Mouse (Mus musculus) left cerebral cortex, postnatal 25 days (tissue): ENCODE data around the gene Prr12. TPM values are rescaled to one million over a fixed set of nuclear protein-coding genes. Genes with fewer than 3 reads are reported as not detected.
A peak's percentile ranks its signal among the peaks of the same experiment; 100 is the strongest.
"Not testable (repeated sequence)": the region's sequence is repeated elsewhere in the genome, so short reads cannot be mapped to it uniquely, and the experiment has no call there.

Experiments
- DNase-seq, 2 experiments: peaks; one replicate each; pipeline ENCODE4 v3.0.0; 2022; ENCODE audit warnings: low spot score in 2 of 2, mixed read lengths in 1 of 2
- intact Hi-C: fragments of 180-260 bp; cut with DNase I; formaldehyde crosslinking; loops from one replicate; pipeline ENCODE4 v1.15.1; 2025
- total RNA-seq, 2 experiments: library from RNA; stranded (reverse); gene quantifications; 2 replicates each; pipeline ENCODE4 v1.2.3; 2021

Prr12 gene
- total RNA-seq, 2 experiments from 2014 or later = 59.1 to 65.5 TPM

- DNase-seq = no peak
- intact Hi-C loops = no loop called here
Measured at GRCm38 (mm10) chr7:45028351-45028750, 24.3 kb downstream of the Prr12 start.

- DNase-seq = no peak
- intact Hi-C loops = no loop called here
Measured at GRCm38 (mm10) chr7:45027761-45028160, 24.9 kb downstream of the Prr12 start.

GRCm38 (mm10) chr7:45026256-45026655 lies 26.4 kb downstream of the Prr12 start:
- intact Hi-C loops = no loop called here
- no peak for DNase-seq

- DNase-seq = no peak
- intact Hi-C loops = no loop called here
Measured at GRCm38 (mm10) chr7:45025601-45026220, 27.0 kb downstream of the Prr12 start.

GRCm38 (mm10) chr7:45024281-45025248 lies 28.1 kb downstream of the Prr12 start:
- intact Hi-C loops = no loop called here

GRCm38 (mm10) chr7:45023711-45024110 lies 29.0 kb downstream of the Prr12 start:
- DNase-seq, intact Hi-C loops: not testable (repeated sequence)

More at GRCm38 (mm10) chr7:45024281-45025248, 28.1 kb downstream of the Prr12 start:
- no peak for DNase-seq

- no peak for DNase-seq
- intact Hi-C loops = loop anchor here (2.0 kb wide), 1 partner anchor 15 kb away; no protein-coding TSS in a partner anchor
Measured at GRCm38 (mm10) chr7:45020225-45020624, 32.5 kb downstream of the Prr12 start.

- no peak for DNase-seq
- intact Hi-C loops = no loop called here
Measured at GRCm38 (mm10) chr7:45019031-45019571, 33.6 kb downstream of the Prr12 start.

- intact Hi-C loops = loop anchor here (1.0 kb wide), 1 partner anchor 36 kb away; no protein-coding TSS in a partner anchor
- peak; percentile 78 to 96 for DNase-seq
Measured at GRCm38 (mm10) chr7:45017242-45018061, 35.2 kb downstream of the Prr12 start, which contains the start of gene Rras. Gene Rras (plus strand): TSS chr7:45017961.

GRCm38 (mm10) chr7:45016761-45017160 lies 35.9 kb downstream of the Prr12 start:
- DNase-seq = no peak
- intact Hi-C loops = loop anchor here (1.0 kb wide), 1 partner anchor 37 kb away; no protein-coding TSS in a partner anchor

GRCm38 (mm10) chr7:45015957-45016612 lies 36.6 kb downstream of the Prr12 start, which contains the start of gene Scaf1:
Gene Scaf1 (minus strand): TSS chr7:45016363.
- intact Hi-C loops = loop anchor here (2.0 kb wide), 1 partner anchor 17 kb away; the partner anchor contains the start of gene Bcl2l12
- DNase-seq = peak; percentile 100

GRCm38 (mm10) chr7:45015344-45015956 lies 37.2 kb downstream of the Prr12 start:
- no peak for DNase-seq
- intact Hi-C loops = loop anchor here (2.0 kb wide), 1 partner anchor 17 kb away; the partner anchor contains the start of gene Bcl2l12

GRCm38 (mm10) chr7:45014096-45014451 lies 38.6 kb downstream of the Prr12 start:
- intact Hi-C loops = loop anchor here (2.0 kb wide), 1 partner anchor 15 kb away; the partner anchor contains the start of gene Bcl2l12
- DNase-seq = no peak

- intact Hi-C loops = loop anchor here (2.0 kb wide), 1 partner anchor 15 kb away; the partner anchor contains the start of gene Bcl2l12
- no peak for DNase-seq
Measured at GRCm38 (mm10) chr7:45013366-45014095, 39.1 kb downstream of the Prr12 start.

GRCm38 (mm10) chr7:45012824-45013223 lies 39.9 kb downstream of the Prr12 start:
- no peak for DNase-seq

GRCm38 (mm10) chr7:45012011-45012410 lies 40.7 kb downstream of the Prr12 start:
- DNase-seq = no peak
- intact Hi-C loops = no loop called here

More at GRCm38 (mm10) chr7:45012824-45013223, 39.9 kb downstream of the Prr12 start:
- intact Hi-C loops = no loop called here

- intact Hi-C loops = no loop called here
- no peak for DNase-seq
Measured at GRCm38 (mm10) chr7:45008411-45008810, 44.3 kb downstream of the Prr12 start.
